Mouse (Mus musculus) CH12.LX (cell line): ENCODE data around the gene Zc3h4. TPM values are rescaled to one million over a fixed set of nuclear protein-coding genes. Genes with fewer than 3 reads are reported as not detected.
A peak's percentile ranks its signal among the peaks of the same experiment; 100 is the strongest.

Experiments
- DNase-seq: peaks from one replicate; pipeline ENCODE4 v3.0.0-alpha.2; 2013; ENCODE audit errors: extremely low read depth
- H3K27ac ChIP-seq: 2 replicates; pipeline ENCODE4 v1.5.1; 2012; ENCODE audit warnings: low read depth, mild to moderate bottlenecking, control low read depth, moderate library complexity; ENCODE audit not compliant: insufficient read depth
- H3K27me3 ChIP-seq: replicated peaks from 2 replicates; pipeline ENCODE3; 2012; ENCODE audit warnings: inconsistent platforms
- H3K36me3 ChIP-seq, 2 experiments: replicated peaks in 1 of 2; 2 replicates each; pipeline versions ENCODE3 to v1.6.1; 2012; ENCODE audit warnings: inconsistent platforms in 1 of 2, low read length in 1 of 2, mild to moderate bottlenecking in 1 of 2, mixed read lengths in 1 of 2, moderate library complexity in 1 of 2; ENCODE audit not compliant: control insufficient read depth in 1 of 2, insufficient read depth in 1 of 2
- H3K4me1 ChIP-seq, 2 experiments: 2 replicates each; pipeline ENCODE4 v1.6.1; 2012; ENCODE audit warnings: inconsistent platforms in 1 of 2, moderate library complexity in 1 of 2; ENCODE audit not compliant: insufficient read depth in 2 of 2, control insufficient read depth in 1 of 2
- H3K4me2 ChIP-seq: 2 replicates; pipeline ENCODE4 v1.6.1; 2012; ENCODE audit warnings: low read depth, mild to moderate bottlenecking, control low read depth; ENCODE audit not compliant: poor library complexity, insufficient read depth, severe bottlenecking
- H3K4me3 ChIP-seq, 3 experiments: fragments of 150-350 bp in 1 of 3; sonication (generic) in 1 of 3; replicated peaks in 1 of 3; 2 replicates each; pipeline versions ENCODE3 to v1.5.1; 2011 to 2012; ENCODE audit warnings: low read depth in 2 of 3, low read length in 2 of 3, mild to moderate bottlenecking in 2 of 3, moderate library complexity in 2 of 3, control low read depth in 1 of 3, improper control_type of control experiment in 1 of 3, inconsistent platforms in 1 of 3, mixed read lengths in 1 of 3; ENCODE audit not compliant: poor library complexity in 1 of 3
- H3K79me2 ChIP-seq: replicated peaks from 2 replicates; pipeline ENCODE4 v1.6.1; 2012; ENCODE audit warnings: mild to moderate bottlenecking, moderate library complexity; ENCODE audit not compliant: control insufficient read depth, poor library complexity, insufficient read depth, severe bottlenecking; ENCODE audit errors: extremely low read depth
- H3K9ac ChIP-seq: 2 replicates; pipeline ENCODE4 v1.6.1; 2012; ENCODE audit warnings: low read depth, mild to moderate bottlenecking, control low read depth, moderate library complexity; ENCODE audit not compliant: insufficient read depth
- H3K9me3 ChIP-seq: replicated peaks from 2 replicates; pipeline ENCODE3; 2012; ENCODE audit warnings: low read length, inconsistent platforms, mixed read lengths
- BHLHE40 ChIP-seq: IDR thresholded peaks from 2 replicates; pipeline ENCODE4 v1.6.1; 2011; ENCODE audit warnings: mild to moderate bottlenecking, low read depth, low read length, improper control_type of control experiment
- CTCF ChIP-seq, 2 experiments: IDR thresholded peaks in 1 of 2; conservative IDR thresholded peaks in 1 of 2; 2 replicates each; pipeline ENCODE4 v1.5.1; 2011 to 2012; ENCODE audit warnings: low read depth in 2 of 2, low read length in 2 of 2, improper control_type of control experiment in 1 of 2, inconsistent platforms in 1 of 2, mild to moderate bottlenecking in 1 of 2, moderate library complexity in 1 of 2
- IRF4 ChIP-seq: IDR thresholded peaks from 2 replicates; pipeline ENCODE4 v1.6.1; 2014; ENCODE audit warnings: low read depth, mild to moderate bottlenecking, inconsistent platforms, low read length, improper control_type of control experiment
- JUND ChIP-seq: conservative IDR thresholded peaks from 2 replicates; pipeline ENCODE4 v1.6.1; 2011; ENCODE audit warnings: low read depth, low read length, improper control_type of control experiment
- MEF2A ChIP-seq: IDR thresholded peaks from 2 replicates; pipeline ENCODE4 v1.6.1; 2014; ENCODE audit warnings: low read depth, mild to moderate bottlenecking, inconsistent platforms, low read length, improper control_type of control experiment, borderline replicate concordance
- MXI1 ChIP-seq: IDR thresholded peaks from 2 replicates; pipeline ENCODE4 v1.6.1; 2011; ENCODE audit warnings: mild to moderate bottlenecking, low read depth, low read length, improper control_type of control experiment
- MYC ChIP-seq: IDR thresholded peaks from 2 replicates; pipeline ENCODE4 v1.6.1; 2011; ENCODE audit warnings: low read depth, mild to moderate bottlenecking, improper control_type of control experiment, low read length
- NRF1 ChIP-seq: IDR thresholded peaks from 2 replicates; pipeline ENCODE4 v1.6.1; 2014; ENCODE audit warnings: low read depth, mild to moderate bottlenecking, inconsistent platforms, low read length, improper control_type of control experiment, moderate library complexity
- RCOR1 ChIP-seq: conservative IDR thresholded peaks from 2 replicates; pipeline ENCODE4 v1.6.1; 2012; ENCODE audit warnings: low read depth, mild to moderate bottlenecking, inconsistent platforms, low read length, improper control_type of control experiment
- dilution Hi-C: fragments of 300-500 bp; cut with MboI; formaldehyde crosslinking; loops from 2 replicates; pipeline ENCODE4 v1.14.3; 2020; ENCODE audit warnings: low sequenced_read_pairs; ENCODE audit not compliant: extremely low pct_unique_long_range_greater_than_20kb, extremely low pct_ligation_motif_present
- in situ Hi-C: fragments of 300-500 bp; cut with MboI; formaldehyde crosslinking; loops from 3 replicates; pipeline ENCODE4 v1.14.3; 2019; ENCODE audit warnings: low sequenced_read_pairs, low pct_ligation_motif_present, low pct_unique_long_range_greater_than_20kb, mixed read lengths
- polyA plus RNA-seq: library from polyadenylated mRNA; unstranded; fragments of >175 nt; gene quantifications from 2 replicates; pipeline ENCODE4 v1.2.1, GENCODE M21; 2012; ENCODE audit warnings: low read depth; ENCODE audit not compliant: insufficient read length
- total RNA-seq, 2 experiments: library from RNA; depleted of rRNA; stranded (reverse); fragments of 300-350 nt in 1 of 2; fragments of >200 nt in 1 of 2; gene quantifications; 2 replicates each; pipeline ENCODE4 v1.2.3; 2012 to 2014

Gene Zc3h4
- total and polyA plus RNA-seq, 3 experiments, result 10.0 to 34.0 (median 30.4) TPM

DNA sequence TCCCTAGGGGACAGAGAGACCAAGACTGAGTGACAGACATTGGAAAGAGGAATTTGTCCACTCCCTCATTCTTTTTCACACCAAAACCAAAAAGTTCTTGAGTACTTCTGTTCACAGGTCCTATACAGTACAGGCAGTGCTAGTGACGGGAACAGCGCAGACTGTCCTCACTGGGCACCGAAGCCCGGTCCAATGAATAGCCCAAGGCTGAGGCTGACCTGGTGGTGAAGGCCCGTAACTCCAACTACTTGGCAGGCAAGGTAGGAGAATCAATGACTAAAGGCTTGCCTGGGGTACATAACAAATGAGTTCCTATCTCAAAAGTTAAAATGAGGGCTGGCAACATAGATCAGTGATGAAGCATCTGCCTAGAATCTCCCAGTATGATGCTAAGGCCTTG, 64.9 kb downstream of the Zc3h4 start:
- dilution Hi-C loops, result no loop called here
- Histone ChIP-seq H3K4me3 (no peak overlapping the region), H3K4me1 (peaks cover 2 to 6% of the 10 kb centered on the region in 2 experiments; a peak in 3 of 4 replicates), H3K27ac (no peak overlapping the region), H3K79me2 (no peaks in the 10 kb centered on the region), H3K9ac (no peak overlapping the region), H3K9me3 (no peaks in the 10 kb centered on the region), H3K27me3 (peaks cover 5% of the 10 kb centered on the region), H3K36me3 (no peaks in the 10 kb centered on the region), H3K4me2 (no peak overlapping the region)
- TF ChIP-seq CTCF (conservative IDR thresholded peaks at IDR 0.05 in 1 of 2, IDR thresholded peaks at IDR 0.05 in 1 of 2; ENCODE audit: low read depth in 2 of 2, low read length in 2 of 2), result no peak
- TF ChIP-seq NRF1, result no peak
- TF ChIP-seq BHLHE40, result no peak
- TF ChIP-seq MEF2A, result no peak
- TF ChIP-seq MYC, result no peak
- no peak for TF ChIP-seq MXI1
- TF ChIP-seq RCOR1, result no peak
- in situ Hi-C loops, result loop anchor here (5.0 kb wide), 1 partner anchor 68 kb away; no protein-coding TSS in a partner anchor
- no peak for DNase-seq

DNA sequence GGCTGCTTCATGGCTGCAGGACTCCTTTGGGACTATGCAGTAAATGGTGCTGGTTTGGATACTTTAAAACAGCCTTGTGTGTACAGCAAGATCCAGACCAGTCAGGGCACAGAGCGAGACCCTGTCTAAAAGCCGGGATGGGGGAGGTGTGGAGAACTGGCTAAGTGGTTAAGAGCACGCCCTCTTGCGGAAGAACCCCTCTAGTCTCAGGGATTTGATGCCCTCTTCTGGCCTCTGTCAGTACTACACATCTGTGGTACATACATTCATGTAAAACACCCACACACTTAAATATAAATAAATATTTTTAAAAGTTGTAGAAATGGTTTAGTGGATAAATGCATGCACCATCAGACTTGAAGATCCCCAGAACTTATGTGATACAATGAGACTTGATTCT, 65.9 kb downstream of the Zc3h4 start:
- Histone ChIP-seq H3K36me3 (no peaks in the 10 kb centered on the region), H3K27ac (no peak overlapping the region), H3K9me3 (no peaks in the 10 kb centered on the region), H3K79me2 (no peaks in the 10 kb centered on the region), H3K9ac (no peak overlapping the region), H3K4me2 (no peak overlapping the region), H3K4me3 (no peak overlapping the region), H3K27me3 (peaks cover 5% of the 10 kb centered on the region), H3K4me1 (peaks cover 0 to 6% of the 10 kb centered on the region in 2 experiments; a peak in 2 of 4 replicates)
- DNase-seq, result peak; percentile 45
- in situ Hi-C loops, result loop anchor here (5.0 kb wide), 1 partner anchor 69 kb away; no protein-coding TSS in a partner anchor
- dilution Hi-C loops, result no loop called here
- TF ChIP-seq CTCF (conservative IDR thresholded peaks at IDR 0.05 in 1 of 2, IDR thresholded peaks at IDR 0.05 in 1 of 2; ENCODE audit: low read depth in 2 of 2, low read length in 2 of 2) (peak; percentile 20 to 91; a peak in 2 of 4 replicates), BHLHE40 (no peak)

DNA sequence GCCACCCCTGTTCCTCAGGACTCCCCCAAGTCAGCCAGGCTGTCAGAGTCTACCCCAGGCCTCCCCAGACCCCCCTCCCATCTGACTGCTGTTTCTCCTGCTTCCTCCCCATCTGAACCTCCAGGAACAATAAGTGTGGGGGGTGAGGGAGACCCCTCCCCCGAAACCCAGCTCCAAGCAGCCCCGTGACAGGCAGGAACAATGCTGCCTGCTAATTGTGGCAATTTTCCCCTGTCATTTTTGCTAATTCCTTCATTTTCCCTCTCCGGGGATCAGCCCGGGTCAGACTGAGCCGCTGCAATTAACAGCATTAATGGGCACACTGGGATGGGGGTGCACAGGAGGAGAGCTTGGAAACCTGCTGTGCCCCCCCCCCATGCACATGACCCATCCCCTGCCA, 67.4 kb downstream of the Zc3h4 start:
- no peak overlapping the region for H3K4me3 ChIP-seq
- no peak overlapping the region for H3K9ac ChIP-seq
- TF ChIP-seq JUND (no peak), MEF2A (no peak), IRF4 (no peak)
- no peaks in the 10 kb centered on the region for H3K9me3 ChIP-seq
- H3K4me1 ChIP-seq, result peaks cover 0 to under 1% of the 10 kb centered on the region in 2 experiments; a peak in 2 of 4 replicates
- H3K27ac ChIP-seq, result no peak overlapping the region
- no peak for DNase-seq
- H3K27me3 ChIP-seq, result peaks cover 5% of the 10 kb centered on the region
- dilution Hi-C loops, result no loop called here
- H3K36me3 ChIP-seq, result no peaks in the 10 kb centered on the region
- H3K4me2 ChIP-seq, result no peak overlapping the region
- in situ Hi-C loops, result loop anchor here (5.0 kb wide), 1 partner anchor 71 kb away; no protein-coding TSS in a partner anchor
- no peaks in the 10 kb centered on the region for H3K79me2 ChIP-seq
